Mouse (Mus musculus): Measurements from ENCODE around the gene Hpcal1.

DNA sequence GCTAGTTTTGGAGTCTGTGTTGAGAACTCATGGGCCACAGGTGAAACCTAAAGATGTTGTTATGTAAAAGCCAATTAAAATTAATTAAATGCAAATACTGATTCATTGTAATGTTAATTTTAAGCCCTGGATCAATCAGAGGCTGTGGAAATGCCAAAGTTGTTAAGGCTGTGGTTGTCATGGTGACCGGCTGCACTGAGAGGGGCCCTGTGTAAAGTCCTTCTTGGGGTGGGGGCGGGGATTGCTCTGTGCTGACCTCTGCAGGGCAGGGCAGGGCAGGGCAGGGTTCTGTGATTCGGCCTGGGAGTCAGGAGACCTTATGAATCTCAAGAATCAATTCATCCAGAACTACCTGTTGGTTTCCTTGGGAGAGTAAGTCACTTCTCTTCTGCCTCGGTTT, 18.8 kb downstream of the Hpcal1 start:
- TF ChIP-seq CTCF (IDR thresholded peaks at IDR 0.05; ENCODE audit: low read depth, low read length) (no peak), POLR2A (IDR thresholded peaks at IDR 0.05; ENCODE audit: borderline replicate concordance, low read depth, low read length) (no peak)

All from bone marrow macrophage, adult 2 months (primary cell).